Mouse (Mus musculus): ENCODE measurements around the gene Gm10354.
"Not testable (repeated sequence)": the region's sequence is repeated elsewhere in the genome, so short reads cannot be mapped to it uniquely, and the experiment has no call there.

Gene Gm10354

GRCm38 (mm10) chr5:14978835-14979234 lies at the start of gene Gm10354:
Gene Gm10354 (minus strand): TSS chr5:14978935.
- not testable (repeated sequence) for DNase-seq (ENCODE audit: extremely low spot score, low spot score)

- not testable (repeated sequence) for DNase-seq (ENCODE audit: extremely low spot score, low spot score)
Observed at GRCm38 (mm10) chr5:15024316-15024715, 45.6 kb upstream of the Gm10354 start.

- DNase-seq (ENCODE audit: extremely low spot score, low spot score), result not testable (repeated sequence)
Observed at GRCm38 (mm10) chr5:15020067-15020466, 41.3 kb upstream of the Gm10354 start.

- not testable (repeated sequence) for DNase-seq (ENCODE audit: extremely low spot score, low spot score)
Observed at GRCm38 (mm10) chr5:15010639-15011582, 32.2 kb upstream of the Gm10354 start.

GRCm38 (mm10) chr5:15006907-15007306 lies 28.2 kb upstream of the Gm10354 start:
- DNase-seq (ENCODE audit: extremely low spot score, low spot score), result not testable (repeated sequence)

GRCm38 (mm10) chr5:15006288-15006687 lies 27.6 kb upstream of the Gm10354 start:
- not testable (repeated sequence) for DNase-seq (ENCODE audit: extremely low spot score, low spot score)

- DNase-seq (ENCODE audit: extremely low spot score, low spot score), result not testable (repeated sequence)
Observed at GRCm38 (mm10) chr5:15005584-15005983, 26.8 kb upstream of the Gm10354 start.

- not testable (repeated sequence) for DNase-seq (ENCODE audit: extremely low spot score, low spot score)
Observed at GRCm38 (mm10) chr5:15004569-15005562, 26.1 kb upstream of the Gm10354 start.

GRCm38 (mm10) chr5:14998077-14998476 lies 19.3 kb upstream of the Gm10354 start:
- DNase-seq (ENCODE audit: extremely low spot score, low spot score), result not testable (repeated sequence)

- not testable (repeated sequence) for DNase-seq (ENCODE audit: extremely low spot score, low spot score)
Observed at GRCm38 (mm10) chr5:14997556-14997955, 18.8 kb upstream of the Gm10354 start.

GRCm38 (mm10) chr5:14996670-14997249 lies 18.0 kb upstream of the Gm10354 start:
- not testable (repeated sequence) for DNase-seq (ENCODE audit: extremely low spot score, low spot score)

- DNase-seq (ENCODE audit: extremely low spot score, low spot score), result not testable (repeated sequence)
Observed at GRCm38 (mm10) chr5:14994124-14994523, 15.4 kb upstream of the Gm10354 start.

- not testable (repeated sequence) for DNase-seq (ENCODE audit: extremely low spot score, low spot score)
Observed at GRCm38 (mm10) chr5:14990375-14991158, 11.8 kb upstream of the Gm10354 start.

- DNase-seq (ENCODE audit: extremely low spot score, low spot score), result not testable (repeated sequence)
Observed at GRCm38 (mm10) chr5:14986649-14987387, 8.1 kb upstream of the Gm10354 start.

- not testable (repeated sequence) for DNase-seq (ENCODE audit: extremely low spot score, low spot score)
Observed at GRCm38 (mm10) chr5:14977368-14977767, 1.4 kb downstream of the Gm10354 start.

- not testable (repeated sequence) for DNase-seq (ENCODE audit: extremely low spot score, low spot score)
Observed at GRCm38 (mm10) chr5:14975294-14975693, 3.4 kb downstream of the Gm10354 start.

GRCm38 (mm10) chr5:14972841-14973240 lies 5.9 kb downstream of the Gm10354 start:
- DNase-seq (ENCODE audit: extremely low spot score, low spot score), result not testable (repeated sequence)

- DNase-seq (ENCODE audit: extremely low spot score, low spot score), result not testable (repeated sequence)
Observed at GRCm38 (mm10) chr5:14963821-14964220, 14.9 kb downstream of the Gm10354 start.

GRCm38 (mm10) chr5:14961502-14961901 lies 17.2 kb downstream of the Gm10354 start:
- DNase-seq (ENCODE audit: extremely low spot score, low spot score), result not testable (repeated sequence)

Measured in neural tube, embryonic 10.5 days (tissue).